Mouse (Mus musculus) activated CD4-positive, CD25-positive, alpha-beta regulatory T cell, adult 4 months (primary cell): Measurements from ENCODE around the gene Rab8a. TPM values are rescaled to one million over a fixed set of nuclear protein-coding genes. Genes with fewer than 3 reads are reported as not detected.

Experiments
- ATAC-seq: one replicate; pipeline ENCODE4 v1.8.0; 2017
- polyA plus RNA-seq, 2 experiments: library from polyadenylated mRNA; unstranded; fragments of 100-300 nt; shearing (Covaris generic); gene quantifications; one replicate each; pipeline ENCODE4 v1.2.1; 2017

Gene Rab8a
- polyA plus RNA-seq, 2 experiments from 2014 or later, result 159 to 162 TPM

GRCm38 (mm10) chr8:72212751-72213150, 51.8 kb downstream of the Rab8a start, which contains the start of gene Cib3:
Gene Cib3 (minus strand): TSS chr8:72212837.
- ATAC-seq, result no peak

GRCm38 (mm10) chr8:72213536-72213935, 52.5 kb downstream of the Rab8a start, which contains the start of gene Gm11034:
Gene Gm11034 (minus strand): TSS chr8:72213636.
- ATAC-seq, result no peak

GRCm38 (mm10) chr8:72215060-72215459, 54.1 kb downstream of the Rab8a start:
- ATAC-seq, result no peak

- ATAC-seq, result peak; percentile 57
These were observed 54.9 kb downstream of the Rab8a start for GRCm38 (mm10) chr8:72215871-72216270.

GRCm38 (mm10) chr8:72218781-72219540, 58.0 kb downstream of the Rab8a start:
- no peak for ATAC-seq

- ATAC-seq, result peak; percentile 97
These were observed 58.8 kb downstream of the Rab8a start, which contains the start of gene Fam32a for GRCm38 (mm10) chr8:72219541-72220363. Gene Fam32a (plus strand): TSS chr8:72219730.

- no peak for ATAC-seq
These were observed 59.8 kb downstream of the Rab8a start for GRCm38 (mm10) chr8:72220758-72221157.

- ATAC-seq, result no peak
These were observed 61.7 kb downstream of the Rab8a start for GRCm38 (mm10) chr8:72222656-72223055.

Other genes starting within 250 kb of the Rab8a start
- gene Zfp961, start 210.2 kb upstream of the Rab8a start, polyA plus RNA-seq, result 10 to 100 TPM; 21.1 to 24.2 TPM
- 1 to 10 TPM in 1 of 2 experiments, under 1 TPM in 1; 0.71 to 2.9 TPM for gene Cyp4f18, start 151.6 kb upstream of the Rab8a start, polyA plus RNA-seq
- gene Olfr372, start 120.0 kb upstream of the Rab8a start, polyA plus RNA-seq, result not detected
- under 1 TPM in 1 of 2 experiments, not detected in 1; 0.20 TPM for gene Olfr373, start 78.0 kb upstream of the Rab8a start, polyA plus RNA-seq
- under 1 TPM in 1 of 2 experiments, not detected in 1; 0.20 TPM for gene Olfr374, start 54.2 kb upstream of the Rab8a start, polyA plus RNA-seq
- 100 to 1,000 TPM; 291 to 296 TPM for gene Tpm4, start 26.2 kb upstream of the Rab8a start, polyA plus RNA-seq
- gene Hsh2d, start 28.4 kb downstream of the Rab8a start, polyA plus RNA-seq, result 10 to 100 TPM; 22.2 to 29.1 TPM
- gene Cib3, start 51.6 kb downstream of the Rab8a start, polyA plus RNA-seq, result under 1 TPM; 0.46 to 0.51 TPM
- gene Gm11034, start 52.4 kb downstream of the Rab8a start, polyA plus RNA-seq, result not detected
- 100 to 1,000 TPM in 1 of 2 experiments, 10 to 100 TPM in 1; 98.8 to 108 TPM for gene Fam32a, start 58.5 kb downstream of the Rab8a start, polyA plus RNA-seq
- gene Ap1m1, start 78.8 kb downstream of the Rab8a start, polyA plus RNA-seq, result 100 to 1,000 TPM; 132 to 145 TPM
- 10 to 100 TPM; 25.8 to 62.2 TPM for gene Gm10282, start 144.1 kb downstream of the Rab8a start, polyA plus RNA-seq
- 10 to 100 TPM; 27.6 to 39.0 TPM for gene Klf2, start 157.8 kb downstream of the Rab8a start, polyA plus RNA-seq